Mouse (Mus musculus): ENCODE measurements around the gene Gnai2.

- TF ChIP-seq EP300 (IDR thresholded peaks at IDR 0.05; ENCODE audit: low read depth) (0 out of 2 replicates have a peak, but pooled peaks have one; percentile 25), CTCF (IDR thresholded peaks at IDR 0.05; ENCODE audit: low read depth) (no peak)
These were observed 2.0 kb downstream of the Gnai2 start for GRCm38 (mm10) chr9:107633091-107633660.
